Mouse (Mus musculus): ENCODE measurements around the gene Otulin. TPM values are rescaled to one million over a fixed set of nuclear protein-coding genes. Genes with fewer than 3 reads are reported as not detected.

The Otulin gene
- polyA plus RNA-seq, 1 experiment from 2014 or later: 28.3 TPM

DNA sequence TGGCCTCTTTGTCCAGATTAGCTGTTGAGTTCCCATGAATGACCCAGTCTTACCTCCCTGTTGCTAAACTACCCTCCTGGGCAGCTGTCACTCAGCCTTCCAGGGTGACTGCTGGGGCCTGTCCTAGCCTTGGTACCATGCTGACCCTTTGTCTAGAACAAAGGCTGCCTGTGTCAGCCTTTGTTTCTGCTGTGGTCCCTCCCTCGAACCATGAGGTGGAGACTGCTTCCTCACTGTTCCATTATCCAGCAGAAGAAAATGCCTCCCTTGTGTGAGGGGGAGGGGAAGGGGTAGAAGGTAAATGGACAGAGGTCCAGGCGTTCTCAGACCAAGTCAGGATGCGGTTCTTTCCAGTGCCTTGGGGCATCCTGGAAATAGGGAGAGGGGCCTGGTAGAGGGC lies 48.9 kb downstream of the Otulin start:
- H3K4me3 ChIP-seq: no peak overlapping the region
- H3K4me1 ChIP-seq: peaks cover 11% of the 10 kb centered on the region
- DNase-seq (ENCODE audit: low spot score): no peak
- no peaks in the 10 kb centered on the region for H3K27me3 ChIP-seq (ENCODE audit: insufficient read depth, poor library complexity, severe bottlenecking)
- WGBS: 65% methylated on average over 3 of the region's 3 CpGs
- H3K9me3 ChIP-seq: no peaks in the 10 kb centered on the region
- H3K36me3 ChIP-seq: peaks cover 16% of the 10 kb centered on the region; the same call in 1 of the 2 replicates
- 0 out of 2 replicates have a peak overlapping the region, but pooled peaks have one; percentile 59 for H3K27ac ChIP-seq

DNA sequence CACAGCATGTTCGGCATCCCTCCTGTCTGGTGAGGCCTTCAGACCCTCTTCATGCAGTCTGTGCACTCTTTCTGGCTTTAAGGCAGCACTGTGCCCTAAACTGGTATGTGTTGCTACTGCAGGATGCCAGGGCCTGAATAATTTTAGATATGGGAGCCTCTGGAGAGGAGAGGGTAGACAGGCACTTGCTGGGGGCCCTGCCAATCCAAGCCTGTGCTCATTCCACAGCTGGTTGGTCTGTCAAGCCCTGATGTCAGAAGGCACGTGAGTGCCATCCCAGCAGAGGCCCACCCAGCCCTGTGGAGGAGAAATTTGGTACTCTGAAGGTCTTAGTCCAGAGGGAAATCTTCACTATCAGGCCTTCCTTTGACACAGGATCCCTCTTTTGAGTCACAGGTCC lies 49.7 kb downstream of the Otulin start:
- peaks cover 17% of the 10 kb centered on the region for H3K4me1 ChIP-seq
- H3K27me3 ChIP-seq (ENCODE audit: insufficient read depth, poor library complexity, severe bottlenecking): no peaks in the 10 kb centered on the region
- H3K27ac ChIP-seq: no peak overlapping the region
- peaks cover 16% of the 10 kb centered on the region; the same call in 1 of the 2 replicates for H3K36me3 ChIP-seq
- no peak overlapping the region for H3K4me3 ChIP-seq
- no peaks in the 10 kb centered on the region for H3K9me3 ChIP-seq
- DNase-seq (ENCODE audit: low spot score): no peak
- WGBS: 85% methylated on average over 2 of the region's 2 CpGs

DNA sequence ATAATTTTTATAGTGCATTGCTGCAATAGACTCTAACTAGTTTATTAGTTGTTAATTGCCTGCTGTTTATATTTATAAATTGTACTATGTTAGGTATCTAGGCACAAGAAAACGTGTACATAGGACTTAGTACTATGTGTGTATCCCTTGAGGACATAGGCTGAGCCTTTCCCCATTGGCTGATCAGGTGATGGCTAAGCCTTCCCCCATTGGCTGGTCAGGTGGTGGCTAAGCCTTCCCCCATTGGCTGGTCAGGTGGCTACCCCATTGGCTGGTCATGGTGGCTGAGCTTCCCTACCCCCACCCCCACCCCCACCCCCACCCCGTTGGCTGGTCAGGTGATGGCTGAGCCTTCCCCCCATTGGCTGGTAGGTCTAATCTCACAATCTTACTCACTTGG lies 50.6 kb downstream of the Otulin start:
- Histone ChIP-seq H3K27ac (no peak overlapping the region), H3K4me1 (peaks cover 21% of the 10 kb centered on the region), H3K9me3 (no peaks in the 10 kb centered on the region), H3K27me3 (ENCODE audit: insufficient read depth, poor library complexity, severe bottlenecking) (no peaks in the 10 kb centered on the region), H3K4me3 (no peak overlapping the region), H3K36me3 (peaks cover 10% of the 10 kb centered on the region; the same call in 1 of the 2 replicates)
- WGBS: 81% methylated on average over 2 of the region's 2 CpGs
- DNase-seq (ENCODE audit: low spot score): no peak

DNA sequence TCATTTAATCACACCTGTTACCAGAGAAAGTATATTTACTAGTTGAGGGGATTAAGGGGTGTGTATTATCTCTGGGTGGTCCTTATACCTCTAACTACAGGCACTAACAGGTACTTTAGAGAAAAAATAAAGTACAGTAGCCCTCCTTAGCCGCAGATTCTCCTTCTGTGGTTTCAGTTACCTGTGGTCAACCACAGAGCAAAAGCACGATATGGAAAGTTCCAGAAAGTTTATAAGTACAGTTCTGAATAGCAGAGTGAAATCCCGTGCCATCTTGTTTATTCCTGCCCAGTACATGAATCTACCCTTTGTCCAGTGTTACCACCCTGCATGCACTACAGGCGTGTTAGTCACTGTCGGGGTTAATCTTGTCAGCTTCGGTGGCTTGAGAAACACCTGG lies 51.6 kb downstream of the Otulin start:
- 90% methylated on average over 6 of the region's 6 CpGs for WGBS
- H3K36me3 ChIP-seq: peaks cover 10% of the 10 kb centered on the region; the same call in 1 of the 2 replicates
- no peaks in the 10 kb centered on the region for H3K9me3 ChIP-seq
- H3K4me3 ChIP-seq: no peak overlapping the region
- H3K27me3 ChIP-seq (ENCODE audit: insufficient read depth, poor library complexity, severe bottlenecking): no peaks in the 10 kb centered on the region
- peaks cover 21% of the 10 kb centered on the region for H3K4me1 ChIP-seq
- DNase-seq (ENCODE audit: low spot score): no peak
- no peak overlapping the region for H3K27ac ChIP-seq

DNA sequence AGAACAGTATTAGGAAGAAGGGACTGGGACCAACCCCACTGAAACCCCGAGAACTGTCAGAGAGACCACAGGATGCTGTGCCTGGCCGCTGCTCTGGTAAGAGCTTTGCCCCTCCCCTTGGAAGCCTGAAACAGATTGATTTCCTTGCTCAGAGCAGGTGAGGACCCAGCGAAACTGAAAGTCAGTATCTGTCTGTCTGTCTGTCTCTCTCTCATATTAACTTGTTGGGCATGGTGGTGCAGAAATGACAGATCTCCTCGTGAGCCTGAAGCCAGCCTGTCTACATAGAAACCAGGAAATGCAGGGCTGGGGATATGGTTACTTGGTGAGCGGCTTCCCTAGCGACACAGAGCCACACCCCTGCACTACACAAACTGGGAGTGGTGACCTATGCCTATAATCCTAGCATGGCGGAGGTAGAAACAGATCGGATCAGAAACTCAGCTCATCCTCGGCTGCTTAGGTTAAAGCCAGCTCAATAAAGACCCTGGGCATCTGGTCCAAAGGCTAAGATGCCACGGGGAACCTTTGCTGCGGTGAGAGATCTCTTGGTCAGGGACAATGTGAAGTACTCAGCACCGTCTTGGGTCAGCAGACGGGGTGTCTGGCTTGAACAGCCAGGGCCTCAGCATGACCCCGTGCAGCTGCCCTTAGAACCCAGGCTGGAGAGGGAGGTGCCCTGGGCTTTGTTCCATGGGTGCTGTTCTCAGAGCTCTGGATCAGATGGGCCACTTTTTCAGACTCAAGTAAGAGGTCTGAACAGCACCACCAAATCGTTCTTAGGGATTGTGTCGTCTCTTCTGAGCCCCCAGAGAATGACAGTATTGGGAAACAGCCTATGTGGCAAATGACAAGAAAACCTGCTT lies 52.3 kb downstream of the Otulin start:
- H3K4me3 ChIP-seq: no peak overlapping the region
- H3K4me1 ChIP-seq: peaks cover 21% of the 10 kb centered on the region
- 77% methylated on average over 16 of the region's 16 CpGs for WGBS
- H3K27ac ChIP-seq: no peak overlapping the region
- DNase-seq (ENCODE audit: low spot score): no peak
- peaks cover 10% of the 10 kb centered on the region; the same call in 1 of the 2 replicates for H3K36me3 ChIP-seq
- H3K9me3 ChIP-seq: no peaks in the 10 kb centered on the region
- H3K27me3 ChIP-seq (ENCODE audit: insufficient read depth, poor library complexity, severe bottlenecking): no peaks in the 10 kb centered on the region

DNA sequence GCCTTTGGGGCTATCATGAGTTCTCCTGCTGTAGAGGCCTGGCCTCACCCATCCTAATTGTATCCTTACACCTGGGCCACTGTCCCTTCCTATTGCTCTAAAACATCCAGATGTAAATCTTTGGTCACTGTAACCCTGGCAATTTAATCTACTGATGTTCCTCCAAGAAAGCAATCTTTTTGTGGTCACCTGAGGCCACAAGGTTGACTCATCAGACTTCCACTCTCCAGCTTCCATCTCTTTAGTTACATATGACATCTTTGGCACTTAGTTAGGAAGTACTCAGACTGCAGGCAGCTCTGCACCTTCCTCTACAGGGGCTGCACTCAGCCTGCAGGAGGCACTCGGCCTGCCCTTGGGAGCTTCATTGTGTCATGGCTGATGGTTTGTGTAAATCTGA lies 53.6 kb downstream of the Otulin start:
- DNase-seq (ENCODE audit: low spot score): no peak
- H3K4me3 ChIP-seq: no peak overlapping the region
- no peaks in the 10 kb centered on the region for H3K27me3 ChIP-seq (ENCODE audit: insufficient read depth, poor library complexity, severe bottlenecking)
- no peaks in the 10 kb centered on the region for H3K9me3 ChIP-seq
- H3K4me1 ChIP-seq: peaks cover 21% of the 10 kb centered on the region
- H3K27ac ChIP-seq: no peak overlapping the region
- H3K36me3 ChIP-seq: peaks cover 12% of the 10 kb centered on the region
- WGBS: 78% methylated on average over 1 of the region's 1 CpGs

DNA sequence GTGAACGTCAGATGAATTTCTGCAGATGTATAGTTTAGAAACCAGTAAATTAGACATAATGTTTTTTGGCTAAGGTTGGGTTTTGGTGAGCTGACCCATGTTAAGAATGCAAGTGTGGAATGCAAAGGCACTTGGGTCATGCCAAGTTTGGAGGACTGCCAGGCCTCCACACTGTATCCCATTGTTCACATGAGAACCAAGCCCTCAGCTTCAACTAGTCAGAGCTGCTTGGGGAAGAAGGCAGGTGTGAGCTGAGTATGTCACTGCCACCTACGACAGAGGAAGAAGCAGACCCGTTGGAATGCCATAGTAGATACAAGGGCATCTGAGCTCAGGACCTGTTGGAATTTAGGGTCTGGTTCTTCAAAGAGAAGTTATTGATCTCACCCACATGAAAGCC lies 54.6 kb downstream of the Otulin start:
- no peak for DNase-seq (ENCODE audit: low spot score)
- no peaks in the 10 kb centered on the region for H3K9me3 ChIP-seq
- WGBS: 70% methylated on average over 3 of the region's 3 CpGs
- H3K36me3 ChIP-seq: peaks cover 17% of the 10 kb centered on the region
- peaks cover 19% of the 10 kb centered on the region for H3K4me1 ChIP-seq
- peak overlapping the region; percentile 22; the same call in 1 of the 2 replicates for H3K27ac ChIP-seq
- H3K27me3 ChIP-seq (ENCODE audit: insufficient read depth, poor library complexity, severe bottlenecking): no peaks in the 10 kb centered on the region
- no peak overlapping the region for H3K4me3 ChIP-seq

DNA sequence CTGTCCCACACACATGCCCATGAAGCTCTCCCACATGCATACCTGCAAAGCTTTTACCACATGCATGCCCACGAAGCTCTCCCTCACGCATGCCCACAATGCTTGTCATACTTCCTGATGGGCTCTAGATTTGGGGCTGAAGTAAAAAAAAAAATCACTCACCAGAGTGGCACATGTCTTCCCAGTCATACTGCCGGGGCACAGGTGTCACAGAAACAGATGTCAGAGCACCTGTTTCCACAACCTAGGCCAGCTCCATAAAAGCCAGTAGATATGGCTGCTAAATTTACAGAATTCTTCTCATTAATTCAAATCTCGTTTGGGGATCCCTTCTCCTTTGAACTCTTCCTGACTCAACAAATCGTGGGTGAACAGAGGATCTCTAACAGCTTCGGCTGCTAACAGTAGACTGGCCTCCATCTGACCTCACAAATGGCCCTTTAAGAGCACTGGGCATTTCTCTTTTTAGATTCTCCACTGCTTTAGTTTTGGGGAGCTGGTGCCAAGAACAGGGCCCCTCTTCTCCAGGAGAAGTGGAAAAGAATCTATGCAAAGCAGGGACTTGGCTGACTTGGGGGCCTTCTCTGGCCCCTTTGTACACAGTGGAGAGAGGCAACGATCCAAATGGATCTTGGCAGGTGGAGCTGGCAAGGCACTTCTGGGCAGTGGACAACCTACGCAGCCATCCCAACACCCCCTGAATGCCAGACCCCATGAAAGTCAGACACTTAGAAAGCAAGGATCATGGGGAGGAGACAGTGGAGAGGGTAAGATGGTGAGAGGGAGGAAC lies 55.3 kb downstream of the Otulin start:
- 85% methylated on average over 8 of the region's 8 CpGs for whole genome bisulfite sequencing
- H3K27ac ChIP-seq: no peak overlapping the region

DNA sequence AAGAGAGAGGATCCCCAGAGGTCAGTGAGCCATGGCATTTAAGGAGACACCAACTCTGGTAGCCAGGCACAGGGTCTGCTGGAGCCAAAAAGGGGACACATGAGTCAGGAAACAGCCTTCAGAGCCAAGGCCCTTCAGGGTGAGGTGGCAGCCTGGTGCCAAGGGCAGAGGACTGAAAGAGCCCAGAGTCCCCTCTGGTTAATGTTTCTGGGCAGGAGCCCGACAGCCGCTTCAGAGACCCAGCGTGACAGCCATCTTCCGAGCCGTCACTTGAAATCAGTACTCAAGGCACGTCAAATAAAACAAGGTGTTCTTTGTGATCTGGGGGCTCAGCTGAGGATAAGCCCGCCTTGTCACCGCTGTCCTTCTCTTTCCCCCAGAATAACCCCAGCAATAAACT lies 59.3 kb downstream of the Otulin start:
- peaks cover 15% of the 10 kb centered on the region for H3K4me1 ChIP-seq
- H3K36me3 ChIP-seq: peaks cover 35% of the 10 kb centered on the region
- DNase-seq (ENCODE audit: low spot score): no peak
- no peaks in the 10 kb centered on the region for H3K27me3 ChIP-seq (ENCODE audit: insufficient read depth, poor library complexity, severe bottlenecking)
- H3K4me3 ChIP-seq: no peak overlapping the region
- H3K27ac ChIP-seq: no peak overlapping the region
- no peaks in the 10 kb centered on the region for H3K9me3 ChIP-seq
- 74% methylated on average over 8 of the region's 8 CpGs for WGBS

More for the DNA sequence above, 55.3 kb downstream of the Otulin start:
- Histone ChIP-seq H3K4me3 (no peak overlapping the region), H3K4me1 (peaks cover 19% of the 10 kb centered on the region), H3K27me3 (ENCODE audit: insufficient read depth, poor library complexity, severe bottlenecking) (no peaks in the 10 kb centered on the region), H3K36me3 (peaks cover 17% of the 10 kb centered on the region), H3K9me3 (no peaks in the 10 kb centered on the region)
- no peak for DNase-seq (ENCODE audit: low spot score)

DNA sequence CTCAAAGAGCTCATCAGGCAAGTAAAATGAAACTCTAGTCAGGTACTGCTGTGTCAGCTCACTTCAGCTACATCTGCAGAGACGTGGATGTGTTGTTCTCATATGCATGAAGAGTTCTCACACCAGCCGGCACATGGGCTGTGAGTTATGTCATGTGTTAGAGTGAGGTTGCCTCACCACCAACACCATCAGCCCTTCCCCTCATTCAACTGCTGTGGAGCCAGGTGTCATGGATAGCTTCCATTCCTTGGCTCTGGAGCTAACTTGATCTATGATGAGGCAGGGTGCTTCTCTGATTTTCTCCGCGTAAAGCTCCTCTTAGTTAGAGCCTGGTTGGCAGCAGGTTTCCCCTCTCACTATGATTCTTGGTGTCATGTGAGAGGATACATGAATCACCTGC lies 60.1 kb downstream of the Otulin start:
- no peaks in the 10 kb centered on the region for H3K9me3 ChIP-seq
- 89% methylated on average over 4 of the region's 4 CpGs for WGBS
- H3K36me3 ChIP-seq: peaks cover 37% of the 10 kb centered on the region
- H3K4me3 ChIP-seq: no peak overlapping the region
- no peak overlapping the region for H3K27ac ChIP-seq
- H3K27me3 ChIP-seq (ENCODE audit: insufficient read depth, poor library complexity, severe bottlenecking): no peaks in the 10 kb centered on the region
- no peak for DNase-seq (ENCODE audit: low spot score)
- peaks cover 8% of the 10 kb centered on the region; the same call in 1 of the 2 replicates for H3K4me1 ChIP-seq

DNA sequence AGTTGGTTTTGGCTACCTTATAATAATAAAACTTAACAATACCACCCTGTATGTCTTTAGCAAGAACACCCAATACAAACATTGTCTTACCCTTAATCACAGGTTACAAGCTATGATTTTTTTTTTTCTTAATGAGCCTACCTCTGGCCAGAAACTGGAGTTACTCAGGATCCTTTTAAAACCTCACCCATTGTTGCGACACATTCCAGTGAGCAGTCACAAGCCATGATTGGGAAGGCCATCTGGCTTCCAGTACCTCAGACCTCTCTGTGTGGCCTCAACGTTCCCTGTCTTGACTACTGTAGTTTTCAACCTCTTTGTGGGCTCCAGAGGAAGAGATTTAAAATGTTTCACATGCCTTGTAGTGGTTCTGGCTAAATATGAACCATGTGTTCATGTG lies 60.6 kb downstream of the Otulin start:
- Histone ChIP-seq H3K27me3 (ENCODE audit: insufficient read depth, poor library complexity, severe bottlenecking) (no peaks in the 10 kb centered on the region), H3K36me3 (peaks cover 39% of the 10 kb centered on the region), H3K27ac (no peak overlapping the region), H3K9me3 (no peaks in the 10 kb centered on the region), H3K4me3 (no peak overlapping the region), H3K4me1 (peaks cover 7% of the 10 kb centered on the region; the same call in 1 of the 2 replicates)
- 79% methylated on average over 2 of the region's 2 CpGs for WGBS
- DNase-seq (ENCODE audit: low spot score): no peak

DNA sequence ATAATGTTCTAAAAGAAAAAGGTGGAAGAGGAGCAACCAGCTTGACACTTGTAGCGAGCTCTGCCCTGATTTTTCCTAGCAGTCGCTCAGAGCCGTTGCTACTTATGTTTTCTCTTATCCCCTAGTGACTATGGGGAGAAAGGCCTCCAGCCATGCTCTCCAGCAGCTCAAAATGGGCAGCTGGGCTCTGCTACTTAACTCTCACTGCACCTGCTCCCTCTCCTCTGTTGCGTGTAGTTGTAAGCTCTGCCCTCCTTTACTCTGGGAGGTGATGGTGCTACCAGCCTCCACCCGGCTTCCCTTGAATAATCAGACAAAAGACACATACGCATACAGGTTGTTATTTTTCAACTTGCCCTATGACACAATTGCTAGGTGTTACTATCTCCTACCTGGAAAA lies 62.1 kb downstream of the Otulin start:
- peaks cover 41% of the 10 kb centered on the region for H3K36me3 ChIP-seq

DNA sequence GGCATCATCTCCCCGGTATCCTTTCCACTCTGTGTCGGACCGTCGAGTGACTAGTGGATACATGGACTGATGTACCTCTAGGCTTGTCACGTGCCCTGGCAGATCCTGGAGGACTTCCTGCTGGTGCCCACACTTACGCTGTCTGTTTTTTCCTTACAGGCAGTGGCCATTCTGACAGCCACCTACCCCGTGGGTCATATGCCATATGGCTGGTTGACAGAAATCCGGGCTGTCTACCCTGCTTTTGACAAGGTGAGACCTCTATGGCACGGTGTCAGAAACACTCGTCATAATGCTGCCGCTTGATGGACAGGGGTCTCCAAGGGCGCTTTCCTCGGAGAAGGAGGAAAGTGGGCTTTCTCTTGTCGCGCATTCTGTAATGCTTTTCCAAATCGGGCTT lies 63.1 kb downstream of the Otulin start:
- H3K4me3 ChIP-seq: no peak overlapping the region
- peaks cover 35% of the 10 kb centered on the region for H3K36me3 ChIP-seq
- peaks cover 7% of the 10 kb centered on the region; the same call in 1 of the 2 replicates for H3K4me1 ChIP-seq
- no peaks in the 10 kb centered on the region for H3K27me3 ChIP-seq (ENCODE audit: insufficient read depth, poor library complexity, severe bottlenecking)
- 88% methylated on average over 16 of the region's 16 CpGs for WGBS
- no peaks in the 10 kb centered on the region for H3K9me3 ChIP-seq
- DNase-seq (ENCODE audit: low spot score): no peak
- H3K27ac ChIP-seq: no peak overlapping the region

More for the DNA sequence above, 62.1 kb downstream of the Otulin start:
- WGBS: 95% methylated on average over 6 of the region's 6 CpGs
- Histone ChIP-seq H3K27ac (no peak overlapping the region), H3K4me3 (no peak overlapping the region), H3K4me1 (peaks cover 7% of the 10 kb centered on the region; the same call in 1 of the 2 replicates), H3K27me3 (ENCODE audit: insufficient read depth, poor library complexity, severe bottlenecking) (no peaks in the 10 kb centered on the region), H3K9me3 (no peaks in the 10 kb centered on the region)
- no peak for DNase-seq (ENCODE audit: low spot score)
